Mouse (Mus musculus) embryonic stem cell, embryonic (primary cell): ENCODE results near the gene Fen1.

Experiments used
- CTCF ChIA-PET, 4 experiments: fragments of 300-600 bp in 2 of 4; fragments of 350-600 bp in 2 of 4; sonication (Branson Sonifier 250); formaldehyde crosslinking; loops; one replicate each; lab custom pipeline; 2022; ENCODE audit warnings: inconsistent platforms in 2 of 4; lab: Charles Lee
- POLR2A ChIA-PET, 4 experiments: fragments of 300-600 bp in 2 of 4; fragments of 350-600 bp in 2 of 4; sonication (Branson Sonifier 250); formaldehyde crosslinking; loops; one replicate each; lab custom pipeline; 2022; ENCODE audit warnings: antibody characterized with exemption in 4 of 4, inconsistent platforms in 1 of 4; lab: Charles Lee

Fen1 gene

GRCm38 (mm10) chr19:10203848-10204615, at the start of gene Fen1, which contains the start of gene Tmem258:
Gene Fen1 (minus strand): TSS chr19:10204169.
Gene Tmem258 (plus strand): TSS chr19:10204014.
- ChIA-PET POLR2A (interaction anchor here (0.5 to 6.0 kb wide), 22 partner anchors 9 to 350 kb away, joined by 3 to 60 read pairs (median 4); partner anchors contain the start of genes Lrrc10b (in 2 of the 4), Fads1 (in 1 of the 4), Fads2 (in 1 of the 4) and Myrf (in 1 of the 4)), CTCF (interaction anchor here in 2 of 4 experiments (0.6 to 2.2 kb wide), 11 partner anchors 12 to 214 kb away, joined by 3 to 14 read pairs (median 4); partner anchors contain the start of gene Fads1 (in 1 of the 2))

- ChIA-PET POLR2A (no interaction called here), CTCF (interaction anchor here (0.8 to 2.2 kb wide), 9 partner anchors 10 to 365 kb away, joined by 3 to 10 read pairs (median 4); no protein-coding TSS in a partner anchor)
These were observed 44.2 kb upstream of the Fen1 start for GRCm38 (mm10) chr19:10248128-10248527.

GRCm38 (mm10) chr19:10247165-10247564, 43.2 kb upstream of the Fen1 start:
- ChIA-PET CTCF (interaction anchor here in 3 of 4 experiments (0.6 to 1.4 kb wide), 5 partner anchors 12 to 364 kb away, joined by 4 to 5 read pairs (median 4); no protein-coding TSS in a partner anchor), POLR2A (no interaction called here)

GRCm38 (mm10) chr19:10244183-10244582, 40.2 kb upstream of the Fen1 start:
- POLR2A ChIA-PET: interaction anchor here in 1 of 4 experiments (0.9 kb wide), 1 partner anchor 75 kb away, joined by 3 read pairs; no protein-coding TSS in a partner anchor
- CTCF ChIA-PET: interaction anchor here (0.5 to 4.2 kb wide), 26 partner anchors 9 to 251 kb away, joined by 3 to 47 read pairs (median 4); no protein-coding TSS in a partner anchor

GRCm38 (mm10) chr19:10242916-10243315, 38.9 kb upstream of the Fen1 start:
- ChIA-PET CTCF (interaction anchor here (0.5 to 4.2 kb wide), 22 partner anchors 9 to 1525 kb away, joined by 3 to 47 read pairs (median 4); partner anchors contain the start of genes Fen1 (in 1 of the 4) and Tmem258 (in 1 of the 4)), POLR2A (interaction anchor here in 3 of 4 experiments (0.5 to 0.9 kb wide), 4 partner anchors 13 to 35 kb away, joined by 3 read pairs; no protein-coding TSS in a partner anchor)

GRCm38 (mm10) chr19:10240654-10241305, 36.8 kb upstream of the Fen1 start, which contains the start of gene Myrf:
Gene Myrf (minus strand): TSS chr19:10240748.
- ChIA-PET POLR2A (interaction anchor here in 3 of 4 experiments (0.6 to 1.7 kb wide), 10 partner anchors 13 to 331 kb away, joined by 3 to 8 read pairs (median 4); partner anchors contain the start of gene Tmem258 (in 1 of the 3)), CTCF (interaction anchor here (0.6 to 4.2 kb wide), 37 partner anchors 9 to 708 kb away, joined by 3 to 47 read pairs (median 3); partner anchors contain the start of genes Ccdc86 (in 1 of the 4) and Fads1 (in 1 of the 4))

- CTCF ChIA-PET: interaction anchor here in 2 of 4 experiments (0.8 to 2.5 kb wide), 19 partner anchors 11 to 247 kb away, joined by 3 to 10 read pairs (median 5); partner anchors contain the start of gene Fads1 (in 1 of the 2)
- POLR2A ChIA-PET: interaction anchor here in 2 of 4 experiments (1.1 to 1.7 kb wide), 6 partner anchors 12 to 37 kb away, joined by 3 to 5 read pairs (median 4); partner anchors contain the start of gene Tmem258 (in 1 of the 2)
These were observed 36.1 kb upstream of the Fen1 start for GRCm38 (mm10) chr19:10239975-10240653.

GRCm38 (mm10) chr19:10239419-10239818, 35.5 kb upstream of the Fen1 start:
- CTCF ChIA-PET: interaction anchor here in 3 of 4 experiments (0.5 to 1.8 kb wide), 8 partner anchors 12 to 1035 kb away, joined by 3 to 10 read pairs (median 4); no protein-coding TSS in a partner anchor
- POLR2A ChIA-PET: interaction anchor here in 3 of 4 experiments (0.7 to 1.6 kb wide), 4 partner anchors 13 to 367 kb away, joined by 3 to 9 read pairs (median 3); no protein-coding TSS in a partner anchor

- CTCF ChIA-PET: interaction anchor here in 2 of 4 experiments (1.5 to 1.8 kb wide), 2 partner anchors 19 kb away, joined by 6 to 10 read pairs; no protein-coding TSS in a partner anchor
- POLR2A ChIA-PET: no interaction called here
These were observed 34.5 kb upstream of the Fen1 start for GRCm38 (mm10) chr19:10238477-10238876.

- POLR2A ChIA-PET: interaction anchor here in 1 of 4 experiments (0.7 to 0.9 kb wide), 2 partner anchors 34 to 39 kb away, joined by 3 read pairs; no protein-coding TSS in a partner anchor
- CTCF ChIA-PET: interaction anchor here in 3 of 4 experiments (0.5 to 1.2 kb wide), 11 partner anchors 12 to 249 kb away, joined by 3 to 6 read pairs (median 3); no protein-coding TSS in a partner anchor
These were observed 32.0 kb upstream of the Fen1 start for GRCm38 (mm10) chr19:10235784-10236565.

GRCm38 (mm10) chr19:10232327-10233017, 28.5 kb upstream of the Fen1 start:
- ChIA-PET CTCF (interaction anchor here in 3 of 4 experiments (0.6 to 2.4 kb wide), 12 partner anchors 9 to 288 kb away, joined by 3 to 17 read pairs (median 4); no protein-coding TSS in a partner anchor), POLR2A (interaction anchor here in 3 of 4 experiments (0.9 to 2.6 kb wide), 11 partner anchors 8 to 239 kb away, joined by 3 to 12 read pairs (median 4); partner anchors contain the start of genes Fads1 (in 1 of the 3), Fen1 (in 1 of the 3) and Tmem258 (in 1 of the 3))

GRCm38 (mm10) chr19:10231871-10232270, 27.9 kb upstream of the Fen1 start:
- POLR2A ChIA-PET: interaction anchor here in 3 of 4 experiments (0.5 to 2.6 kb wide), 10 partner anchors 10 to 239 kb away, joined by 3 to 12 read pairs (median 3); partner anchors contain the start of gene Fads1 (in 2 of the 3)
- CTCF ChIA-PET: interaction anchor here (0.7 to 1.8 kb wide), 8 partner anchors 9 to 36 kb away, joined by 3 to 7 read pairs (median 4); partner anchors contain the start of gene Myrf (in 1 of the 4)

- CTCF ChIA-PET: interaction anchor here in 3 of 4 experiments (1.2 to 1.8 kb wide), 4 partner anchors 12 to 13 kb away, joined by 4 to 7 read pairs (median 6); no protein-coding TSS in a partner anchor
- POLR2A ChIA-PET: interaction anchor here in 2 of 4 experiments (0.5 to 2.4 kb wide), 5 partner anchors 9 to 231 kb away, joined by 3 to 10 read pairs (median 3); no protein-coding TSS in a partner anchor
These were observed 27.0 kb upstream of the Fen1 start for GRCm38 (mm10) chr19:10231016-10231415.

- CTCF ChIA-PET: interaction anchor here in 2 of 4 experiments (0.7 to 1.0 kb wide), 2 partner anchors 15 to 27 kb away, joined by 3 to 8 read pairs; no protein-coding TSS in a partner anchor
- POLR2A ChIA-PET: interaction anchor here in 1 of 4 experiments (2.1 kb wide), 1 partner anchor 11 kb away, joined by 6 read pairs; no protein-coding TSS in a partner anchor
These were observed 21.8 kb upstream of the Fen1 start for GRCm38 (mm10) chr19:10225767-10226166.
